Mouse (Mus musculus): ENCODE measurements around the gene Gm17482. TPM values are rescaled to one million over a fixed set of nuclear protein-coding genes. Genes with fewer than 3 reads are reported as not detected.

Gene Gm17482
- total and polyA plus RNA-seq, 3 experiments = not detected

DNA sequence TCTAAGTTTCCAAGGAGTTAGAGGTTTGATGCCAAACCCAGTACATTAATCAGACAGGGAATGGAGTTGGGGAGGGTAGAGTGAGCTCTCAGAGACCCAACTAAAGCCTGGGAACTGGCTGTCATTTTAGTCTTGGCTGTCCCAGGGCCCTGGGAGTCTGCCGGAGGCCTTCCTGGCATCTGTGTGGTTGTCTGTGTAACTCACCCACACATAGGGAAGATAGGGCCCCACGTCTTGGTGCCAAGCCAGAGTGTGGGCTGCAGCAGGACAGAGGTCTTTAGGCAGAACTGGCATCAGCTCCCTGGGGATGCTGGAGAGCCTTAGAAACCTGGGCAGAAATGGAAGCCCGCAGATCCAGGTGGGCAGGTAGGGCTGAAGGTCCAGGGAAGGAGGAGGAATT lies 14.8 kb downstream of the Gm17482 start:
- Histone ChIP-seq H3K9me3 (replicated peaks; ENCODE audit: insufficient read depth, low read length) (no peaks in the 10 kb centered on the region), H3K27me3 (ENCODE audit: control insufficient read depth in 1 of 2, insufficient read depth in 2 of 2, low read length in 2 of 2) (peaks cover 2% of the 10 kb centered on the region in 2 experiments), H3K27ac (ENCODE audit: control insufficient read depth, low read depth, low read length) (no peak overlapping the region), H3K79me2 (ENCODE audit: control insufficient read depth, insufficient read depth, low read length, poor library complexity) (no peaks in the 10 kb centered on the region), H3K4me3 (ENCODE audit: control insufficient read depth in 1 of 2, insufficient read depth in 1 of 2, low read depth in 2 of 2, low read length in 2 of 2) (no peak overlapping the region), H3K36me3 (ENCODE audit: control insufficient read depth in 1 of 2, insufficient read depth in 2 of 2, low read length in 2 of 2) (no peaks in the 10 kb centered on the region), H3K9ac (ENCODE audit: control insufficient read depth, low read depth, low read length, poor library complexity, severe bottlenecking) (no peak overlapping the region), H3K4me1 (ENCODE audit: control insufficient read depth in 1 of 2, insufficient read depth in 2 of 2, low read length in 2 of 2) (no peaks in the 10 kb centered on the region)
- TF ChIP-seq KAT2A (conservative IDR thresholded peaks at IDR 0.05; ENCODE audit: low read depth, low read length) = no peak
- no peak for TF ChIP-seq MXI1 (IDR thresholded peaks at IDR 0.05; ENCODE audit: low read depth, low read length)
- TF ChIP-seq GATA1 (IDR thresholded peaks at IDR 0.05; ENCODE audit: low read depth, low read length) = no peak
- no peak for TF ChIP-seq POLR2A (IDR thresholded peaks at IDR 0.05; ENCODE audit: control insufficient read depth in 1 of 2, insufficient read depth in 1 of 2, low read depth in 1 of 2, low read length in 2 of 2, poor library complexity in 1 of 2)
- no peak for TF ChIP-seq MEF2A (IDR thresholded peaks at IDR 0.05; ENCODE audit: extremely low read depth, insufficient replicate concordance, low read depth, low read length, poor library complexity, severe bottlenecking)
- no peak for TF ChIP-seq MAZ (IDR thresholded peaks at IDR 0.05; ENCODE audit: low read depth, low read length)
- no peak for TF ChIP-seq NRF1 (IDR thresholded peaks at IDR 0.05; ENCODE audit: insufficient read depth, low read depth, low read length, poor library complexity, severe bottlenecking)
- TF ChIP-seq USF2 (IDR thresholded peaks at IDR 0.05; ENCODE audit: borderline replicate concordance in 1 of 2, insufficient read depth in 1 of 2, low read depth in 1 of 2, low read length in 2 of 2) = no peak
- TF ChIP-seq CTCF (IDR thresholded peaks at IDR 0.05 in 2 of 3, conservative IDR thresholded peaks at IDR 0.05 in 1 of 3; ENCODE audit: control insufficient read depth in 1 of 3, insufficient read depth in 1 of 3, low read depth in 2 of 3, low read length in 3 of 3, poor library complexity in 1 of 3, severe bottlenecking in 1 of 3) = no peak
- no peak for TF ChIP-seq EP300 (IDR thresholded peaks at IDR 0.05; ENCODE audit: low read depth in 1 of 2, low read length in 2 of 2)
- TF ChIP-seq BHLHE40 (IDR thresholded peaks at IDR 0.05; ENCODE audit: borderline replicate concordance, low read depth, low read length) = no peak
- TF ChIP-seq USF1 (IDR thresholded peaks at IDR 0.05; ENCODE audit: low read depth, low read length) = no peak
- no peak for DNase-seq (ENCODE audit: low read depth, low spot score)

GRCm38 (mm10) chr6:115244222-115244621 lies 17.1 kb downstream of the Gm17482 start:
- no peak for DNase-seq (ENCODE audit: low read depth, low spot score)
- no peaks in the 10 kb centered on the region for H3K9me3 ChIP-seq (replicated peaks; ENCODE audit: insufficient read depth, low read length)
- TF ChIP-seq SMC3 (IDR thresholded peaks at IDR 0.05; ENCODE audit: low read depth, low read length) (0 out of 2 replicates have a peak, but pooled peaks have one; percentile 9), MXI1 (IDR thresholded peaks at IDR 0.05; ENCODE audit: low read depth, low read length) (no peak)
- peaks cover 0 to 2% of the 10 kb centered on the region in 2 experiments; a peak in 3 of 4 replicates for H3K27me3 ChIP-seq (ENCODE audit: control insufficient read depth in 1 of 2, insufficient read depth in 2 of 2, low read length in 2 of 2)
- no peaks in the 10 kb centered on the region for H3K36me3 ChIP-seq (ENCODE audit: control insufficient read depth in 1 of 2, insufficient read depth in 2 of 2, low read length in 2 of 2)
- no peaks in the 10 kb centered on the region for H3K79me2 ChIP-seq (ENCODE audit: control insufficient read depth, insufficient read depth, low read length, poor library complexity)
- no peak overlapping the region for H3K27ac ChIP-seq (ENCODE audit: control insufficient read depth, low read depth, low read length)
- H3K9ac ChIP-seq (ENCODE audit: control insufficient read depth, low read depth, low read length, poor library complexity, severe bottlenecking) = no peak overlapping the region
- H3K4me3 ChIP-seq (ENCODE audit: control insufficient read depth in 1 of 2, insufficient read depth in 1 of 2, low read depth in 2 of 2, low read length in 2 of 2) = no peak overlapping the region
- no peaks in the 10 kb centered on the region for H3K4me1 ChIP-seq (ENCODE audit: control insufficient read depth in 1 of 2, insufficient read depth in 2 of 2, low read length in 2 of 2)

DNA sequence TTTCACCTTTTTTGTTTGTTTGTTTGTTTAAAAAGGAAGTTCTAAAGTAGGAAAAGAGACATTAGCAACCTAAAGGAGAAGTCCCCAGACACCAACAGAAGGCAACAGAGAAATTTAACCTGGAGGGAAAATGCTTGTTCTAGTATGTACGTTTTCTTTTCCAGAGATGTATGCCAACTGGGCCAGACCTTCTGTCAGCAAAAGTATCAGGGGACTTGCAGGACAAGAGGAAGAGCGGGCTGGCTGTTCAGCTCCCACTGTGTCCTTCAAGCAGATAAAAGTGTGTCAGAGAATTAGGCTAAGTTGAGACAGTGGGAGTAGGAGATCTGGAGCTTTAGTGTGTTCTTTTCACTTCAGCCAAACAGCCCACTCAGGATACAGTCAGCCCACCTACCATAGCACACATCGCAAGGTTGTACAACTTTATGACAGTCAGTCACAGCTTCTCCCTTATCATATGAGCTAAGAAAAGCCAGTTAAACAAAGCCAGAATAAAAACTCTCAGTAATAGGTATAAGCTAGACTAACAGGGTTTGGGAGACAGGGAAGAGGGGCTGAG lies 18.4 kb downstream of the Gm17482 start:
- Histone ChIP-seq H3K79me2 (ENCODE audit: control insufficient read depth, insufficient read depth, low read length, poor library complexity) (no peaks in the 10 kb centered on the region), H3K9ac (ENCODE audit: control insufficient read depth, low read depth, low read length, poor library complexity, severe bottlenecking) (no peak overlapping the region), H3K36me3 (ENCODE audit: control insufficient read depth in 1 of 2, insufficient read depth in 2 of 2, low read length in 2 of 2) (no peaks in the 10 kb centered on the region), H3K4me1 (ENCODE audit: control insufficient read depth in 1 of 2, insufficient read depth in 2 of 2, low read length in 2 of 2) (no peaks in the 10 kb centered on the region), H3K4me3 (ENCODE audit: control insufficient read depth in 1 of 2, insufficient read depth in 1 of 2, low read depth in 2 of 2, low read length in 2 of 2) (no peak overlapping the region), H3K27ac (ENCODE audit: control insufficient read depth, low read depth, low read length) (no peak overlapping the region), H3K27me3 (ENCODE audit: control insufficient read depth in 1 of 2, insufficient read depth in 2 of 2, low read length in 2 of 2) (no peaks in the 10 kb centered on the region; a peak in 1 of 4 replicates), H3K9me3 (replicated peaks; ENCODE audit: insufficient read depth, low read length) (no peaks in the 10 kb centered on the region)
- no peak for DNase-seq (ENCODE audit: low read depth, low spot score)
- TF ChIP-seq GATA1 (IDR thresholded peaks at IDR 0.05; ENCODE audit: low read depth, low read length) = no peak
- TF ChIP-seq ZNF384 (IDR thresholded peaks at IDR 0.05; ENCODE audit: low read depth, low read length) = no peak
- TF ChIP-seq SMC3 (IDR thresholded peaks at IDR 0.05; ENCODE audit: low read depth, low read length) = no peak
- TF ChIP-seq RAD21 (IDR thresholded peaks at IDR 0.05; ENCODE audit: low read depth, low read length) = no peak
- TF ChIP-seq TCF12 (IDR thresholded peaks at IDR 0.05; ENCODE audit: low read depth, low read length) = no peak
- no peak for TF ChIP-seq ETS1 (IDR thresholded peaks at IDR 0.05; ENCODE audit: low read depth, low read length)
- no peak for TF ChIP-seq BHLHE40 (IDR thresholded peaks at IDR 0.05; ENCODE audit: borderline replicate concordance, low read depth, low read length)
- no peak for TF ChIP-seq NRF1 (IDR thresholded peaks at IDR 0.05; ENCODE audit: insufficient read depth, low read depth, low read length, poor library complexity, severe bottlenecking)
- TF ChIP-seq CHD1 (IDR thresholded peaks at IDR 0.05; ENCODE audit: low read depth, low read length) = no peak
- TF ChIP-seq ZC3H11A (IDR thresholded peaks at IDR 0.05; ENCODE audit: low read depth, low read length) = no peak
- TF ChIP-seq HCFC1 (IDR thresholded peaks at IDR 0.05; ENCODE audit: low read depth, low read length) = no peak
- no peak for TF ChIP-seq EP300 (IDR thresholded peaks at IDR 0.05; ENCODE audit: low read depth in 1 of 2, low read length in 2 of 2)
- no peak for TF ChIP-seq MAX (IDR thresholded peaks at IDR 0.05; ENCODE audit: low read length)
- TF ChIP-seq NELFE (IDR thresholded peaks at IDR 0.05; ENCODE audit: low read depth, low read length) = no peak
- TF ChIP-seq POLR2AphosphoS2 (IDR thresholded peaks at IDR 0.05; ENCODE audit: low read length) = no peak
- TF ChIP-seq MAZ (IDR thresholded peaks at IDR 0.05; ENCODE audit: low read depth, low read length) = no peak
- TF ChIP-seq JUND (IDR thresholded peaks at IDR 0.05; ENCODE audit: low read depth, low read length) = no peak
